Mouse (Mus musculus) small intestine, adult 2 months (tissue): ENCODE measurements around the gene Gpr35.

Source experiments
- CTCF ChIP-seq: fragments of 200-500 bp; IDR thresholded peaks from 2 replicates; pipeline ENCODE4 v1.5.1; 2012; ENCODE audit warnings: low read depth, mild to moderate bottlenecking, control low read depth, inconsistent platforms, low read length, moderate library complexity, mixed read lengths; ENCODE audit not compliant: insufficient replicate concordance, insufficient read length; ENCODE audit errors: extremely low read depth
- POLR2A ChIP-seq: fragments of 200-500 bp; IDR thresholded peaks from 2 replicates; pipeline ENCODE4 v1.6.1; 2012; ENCODE audit warnings: low read depth, mild to moderate bottlenecking, control low read depth, inconsistent platforms, low read length, moderate library complexity

DNA sequence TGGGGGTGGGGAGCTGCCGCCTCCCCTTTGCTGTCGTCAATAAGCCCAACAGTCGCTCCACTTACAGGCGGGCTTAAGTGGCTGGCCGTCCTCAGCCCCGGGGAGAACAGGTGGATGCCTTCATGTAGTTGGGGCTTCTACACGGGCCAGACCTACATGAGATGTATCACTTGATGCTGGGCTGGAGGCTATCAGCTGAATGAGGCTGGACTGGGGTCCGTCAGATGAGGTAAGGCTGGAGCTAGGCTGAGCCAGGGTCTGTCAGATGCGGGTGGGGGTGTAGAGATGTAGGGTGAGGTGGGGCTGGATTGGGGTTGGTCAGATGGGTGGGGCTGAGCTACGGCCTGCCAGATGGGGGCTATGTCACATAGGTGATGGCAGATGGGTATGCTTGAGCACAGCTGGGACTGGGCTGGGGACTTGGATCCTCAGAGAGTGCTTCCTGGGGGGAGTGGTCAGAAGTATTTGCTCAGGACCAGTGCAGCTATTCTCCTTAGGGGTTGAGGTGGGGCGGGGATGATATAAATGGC is 28.5 kb downstream of the Gpr35 start:
- TF ChIP-seq POLR2A (no peak), CTCF (no peak)
